In the genomic region with DNA sequence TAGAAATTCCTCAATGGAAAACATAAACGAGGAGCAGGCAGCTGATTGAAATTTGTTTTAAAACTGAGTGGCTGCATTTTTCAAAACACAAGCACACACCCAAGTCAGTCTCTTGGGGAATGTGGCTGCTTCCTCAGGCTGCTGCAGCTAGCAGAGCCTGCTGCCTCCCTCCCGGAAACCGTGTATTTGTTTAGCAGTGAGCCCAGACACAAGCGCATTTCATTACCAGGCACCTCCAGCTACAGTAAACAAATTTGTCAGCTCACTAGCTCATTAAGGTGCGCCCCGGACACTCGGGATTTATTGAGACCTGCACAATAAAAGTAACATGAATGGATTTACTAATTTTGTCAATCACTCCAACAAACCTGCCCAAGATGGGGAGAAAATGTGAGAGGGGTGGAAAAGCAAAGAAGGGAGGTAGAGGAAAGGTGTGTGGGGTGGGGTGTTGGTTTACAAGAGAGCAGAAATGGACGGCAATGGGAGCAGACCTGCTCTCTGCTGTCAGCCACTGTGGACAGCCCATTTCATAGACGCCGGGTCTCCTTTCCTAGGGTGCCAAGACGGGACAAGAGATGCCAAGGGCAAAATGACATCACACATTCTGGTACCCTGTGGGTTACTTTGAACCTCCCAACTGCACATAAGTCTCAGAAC, we compare ENCODE assay signal across 10 mouse cellular contexts.
A peak's percentile ranks its signal among the peaks of the same experiment; 100 is the strongest.
DNase-seq lines count a peak whose midpoint lies in the region; ATAC-seq lines count a peak whose summit lies in the region.
"Had no signal": no experiment of that assay in that cellular context is flagged by ENCODE, and none has a peak within 500 bp of the region (broad histone marks: within the 10 kb centered on the region; RNA-seq: fewer than 3 reads in every experiment).

No protein-coding gene starts in this region.

- DNase-seq in heart, adult 11 months, result peak; percentile 98
- no peak for DNase-seq in heart, postnatal 25 days (ENCODE audit: low spot score)
- DNase-seq in forelimb bud, embryonic 11.5 days (ENCODE audit: low read depth, low spot score), result peak; percentile 58
- peak; percentile 57 for DNase-seq in kidney, postnatal 10 days
- DNase-seq in midbrain, embryonic 14.5 days, result peak; percentile 74
- no peak for DNase-seq in ovary, postnatal 14 days (ENCODE audit: low spot score)
- no peak for DNase-seq in spleen, postnatal 36 days (ENCODE audit: low spot score in 2 of 2)
- DNase-seq in right cerebral cortex, postnatal 4 days, result no peak
- DNase-seq: adrenal gland, adult 8-10 months had no signal

- ATAC-seq in midbrain, embryonic 14.5 days (ENCODE audit: low FRiP score, low TSS enrichment), result no peak

- H3K9me3 ChIP-seq in midbrain, embryonic 14.5 days (ENCODE audit: control insufficient read depth, low read length), result no peaks in the 10 kb centered on the region

- H3K4me2 ChIP-seq in midbrain, embryonic 14.5 days (ENCODE audit: low read length), result no peak overlapping the region

- no peak overlapping the region for H3K27ac ChIP-seq in midbrain, embryonic 14.5 days (replicated peaks; ENCODE audit: low read depth, low read length)

- H3K9ac ChIP-seq in midbrain, embryonic 14.5 days (replicated peaks; ENCODE audit: low read length), result no peak overlapping the region

- H3K4me3 ChIP-seq in midbrain, embryonic 14.5 days (replicated peaks; ENCODE audit: low read depth, low read length), result no peak overlapping the region

- no peaks in the 10 kb centered on the region for H3K36me3 ChIP-seq in midbrain, embryonic 14.5 days (ENCODE audit: control insufficient read depth, insufficient read depth, low read length)

- WGBS in midbrain, embryonic 14.5 days, result 9% methylated on average over 11 of the region's 11 CpGs

- peaks cover 69% of the 10 kb centered on the region for H3K4me1 ChIP-seq in midbrain, embryonic 14.5 days (ENCODE audit: control insufficient read depth, insufficient read depth, low read length)

- intact Hi-C loops in heart, postnatal 25 days (cut with DNase I), result no loop called here

- no peaks in the 10 kb centered on the region for H3K27me3 ChIP-seq in midbrain, embryonic 14.5 days (ENCODE audit: control insufficient read depth, insufficient read depth, low read length)
- H3K27me3 ChIP-seq: CH12.LX had no signal

Comparison
In these comparisons a context has a peak if more than half of its experiments do, and no peak if none do; other contexts are left out.
1. DNase-seq: peak in heart, adult 11 months (single experiment), forelimb bud, embryonic 11.5 days (single experiment), kidney, postnatal 10 days (single experiment) and midbrain, embryonic 14.5 days (single experiment); none in heart, postnatal 25 days (single experiment), ovary, postnatal 14 days (single experiment), spleen, postnatal 36 days (0 of 2) and right cerebral cortex, postnatal 4 days (single experiment).